In the genomic region with DNA sequence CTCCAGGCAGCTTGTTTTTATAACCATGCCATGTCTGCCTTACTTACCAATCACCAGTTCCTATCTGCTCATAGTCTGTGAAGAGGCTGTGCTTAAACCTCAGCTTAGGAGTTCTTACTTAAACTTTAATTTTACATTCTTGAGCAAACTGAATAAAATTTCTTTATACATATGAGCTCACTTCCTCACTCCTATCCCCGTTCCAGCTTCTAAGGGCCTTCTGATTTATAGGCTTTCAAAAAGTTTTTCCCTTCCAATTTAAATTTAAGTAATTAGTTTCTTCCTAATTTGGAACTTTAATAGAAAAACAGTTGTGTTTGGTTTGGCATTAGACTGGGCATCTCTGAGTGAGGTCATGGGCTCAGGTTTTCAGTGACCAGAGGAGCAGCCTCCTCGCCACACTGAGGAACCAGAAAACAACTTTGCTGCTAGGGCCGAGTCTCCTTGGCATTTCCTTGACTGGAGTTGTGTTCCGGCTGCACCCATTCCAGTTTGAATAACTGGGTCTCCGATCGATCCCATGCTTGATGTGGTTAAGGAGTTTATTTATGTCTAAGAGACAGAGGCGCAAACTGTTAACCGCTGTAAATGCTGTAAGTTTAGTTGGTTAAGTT, we compare ENCODE assay signal across 11 mouse cellular contexts.
"Had no signal": no experiment of that assay in that cellular context is flagged by ENCODE, and none has a peak within 500 bp of the region (broad histone marks: within the 10 kb centered on the region; RNA-seq: fewer than 3 reads in every experiment).

No protein-coding gene starts in this region.

- DNase-seq: kidney, adult 18-20 months; left cerebral cortex, postnatal 4 days; liver; liver, embryonic 13.5 days; liver, postnatal 0 days; lung, postnatal 14 days; right cerebral cortex, postnatal 14 days; thymus, adult 2 months; thymus, postnatal 25 days had no signal

- H3K4me3 ChIP-seq: kidney, embryonic 15.5 days; liver, embryonic 13.5 days; midbrain, embryonic 13.5 days had no signal

- H3K4me2 ChIP-seq: kidney, embryonic 15.5 days; liver, embryonic 13.5 days; midbrain, embryonic 13.5 days had no signal

- H3K27ac ChIP-seq: kidney, embryonic 15.5 days; liver, embryonic 13.5 days; midbrain, embryonic 13.5 days had no signal

- ATAC-seq: liver, postnatal 0 days; midbrain, embryonic 13.5 days had no signal

- H3K4me1 ChIP-seq: kidney, embryonic 15.5 days; liver, embryonic 13.5 days had no signal

- H3K36me3 ChIP-seq: kidney, embryonic 15.5 days; liver, embryonic 13.5 days; midbrain, embryonic 13.5 days had no signal

- H3K9ac ChIP-seq: kidney, embryonic 15.5 days; liver, embryonic 13.5 days; liver, postnatal 0 days; midbrain, embryonic 13.5 days had no signal

- H3K9me3 ChIP-seq: kidney, embryonic 15.5 days; liver, embryonic 13.5 days; midbrain, embryonic 13.5 days had no signal

- H3K27me3 ChIP-seq: kidney, embryonic 15.5 days; liver, embryonic 13.5 days; midbrain, embryonic 13.5 days had no signal
